Comparison of ENCODE assay signal across 7 mouse cellular contexts in genomic region chr9:121337216-121337937, GRCm38 (mm10). TPM values are rescaled to one million over a fixed set of nuclear protein-coding genes. Genes with fewer than 3 reads are reported as not detected.
DNase-seq lines count a peak whose midpoint lies in the region; ATAC-seq and TF ChIP-seq lines count a peak whose summit lies in the region.

No protein-coding gene starts in this region.

- peaks cover 73% of the 10 kb centered on the region for H3K4me1 ChIP-seq in forebrain, embryonic 10.5 days
- H3K4me1 ChIP-seq in hindbrain, embryonic 14.5 days (replicated peaks; ENCODE audit: control insufficient read depth, insufficient read depth, low read length): peaks cover 38% of the 10 kb centered on the region
- H3K4me1 ChIP-seq in midbrain, embryonic 10.5 days: peaks cover 67% of the 10 kb centered on the region
- peaks cover 27% of the 10 kb centered on the region for H3K4me1 ChIP-seq in thymus, adult 2 months (replicated peaks; ENCODE audit: control insufficient read depth, insufficient read depth, low read length)

- no peak for TF ChIP-seq CTCF in brain, embryonic 14.5 days (IDR thresholded peaks at IDR 0.05; ENCODE audit: borderline replicate concordance, extremely low read depth, insufficient read depth, insufficient read length)
- TF ChIP-seq CTCF in thymus, adult 2 months (IDR thresholded peaks at IDR 0.05; ENCODE audit: borderline replicate concordance, control insufficient read depth, extremely low read depth, insufficient read depth, low read length, poor library complexity): no peak

- peak; percentile 75 for DNase-seq in brain, embryonic 14.5 days (ENCODE audit: low read depth)
- DNase-seq in forebrain, embryonic 10.5 days (ENCODE audit: extremely low spot score, low spot score): no peak
- DNase-seq in hindbrain, embryonic 14.5 days (ENCODE audit: low spot score): no peak
- DNase-seq in midbrain, embryonic 10.5 days (ENCODE audit: low spot score): no peak
- DNase-seq in thymus, adult 2 months: no peak
- no peak for DNase-seq in cerebellum, postnatal 10 days
- DNase-seq in right cerebral cortex, adult 2 months (ENCODE audit: low spot score in 2 of 2): no peak

- H3K4me3 ChIP-seq in forebrain, embryonic 10.5 days: no peak overlapping the region
- H3K4me3 ChIP-seq in hindbrain, embryonic 14.5 days (replicated peaks; ENCODE audit: low read length): no peak overlapping the region
- no peak overlapping the region; the same call in 1 of the 2 replicates for H3K4me3 ChIP-seq in midbrain, embryonic 10.5 days
- no peak overlapping the region for H3K4me3 ChIP-seq in thymus, adult 2 months (ENCODE audit: control insufficient read depth, insufficient read depth, low read length)

- H3K4me2 ChIP-seq in hindbrain, embryonic 14.5 days (replicated peaks): no peak overlapping the region

- WGBS in forebrain, embryonic 10.5 days: 56% methylated on average over 9 of the region's 9 CpGs
- 44% methylated on average over 9 of the region's 9 CpGs for WGBS in hindbrain, embryonic 14.5 days
- WGBS in midbrain, embryonic 10.5 days: 54% methylated on average over 9 of the region's 9 CpGs
- WGBS in thymus, adult 2 months: 80% methylated on average over 9 of the region's 9 CpGs

- TF ChIP-seq POLR2A in brain, embryonic 14.5 days (IDR thresholded peaks at IDR 0.05; ENCODE audit: borderline replicate concordance, extremely low read depth, insufficient read depth, insufficient read length, poor library complexity, severe bottlenecking): no peak
- TF ChIP-seq POLR2A in thymus, adult 2 months (IDR thresholded peaks at IDR 0.05; ENCODE audit: control insufficient read depth, extremely low read depth, insufficient read depth, low read length, poor library complexity): no peak

- peak overlapping the region; percentile 90 for H3K27ac ChIP-seq in forebrain, embryonic 10.5 days
- peak overlapping the region; percentile 63 for H3K27ac ChIP-seq in hindbrain, embryonic 14.5 days
- peak overlapping the region; percentile 92 for H3K27ac ChIP-seq in midbrain, embryonic 10.5 days (replicated peaks)
- H3K27ac ChIP-seq in thymus, adult 2 months (ENCODE audit: control insufficient read depth, insufficient read depth, low read length): no peak overlapping the region

- no peak overlapping the region for H3K9ac ChIP-seq in hindbrain, embryonic 14.5 days

- 0 out of 2 replicates have a peak, but pooled peaks have one; percentile 27 for ATAC-seq in hindbrain, embryonic 14.5 days (ENCODE audit: low FRiP score)

- H3K27me3 ChIP-seq in forebrain, embryonic 10.5 days (ENCODE audit: poor library complexity, severe bottlenecking): no peaks in the 10 kb centered on the region
- H3K27me3 ChIP-seq in hindbrain, embryonic 14.5 days (ENCODE audit: control insufficient read depth, insufficient read depth, low read length): no peaks in the 10 kb centered on the region
- no peaks in the 10 kb centered on the region for H3K27me3 ChIP-seq in midbrain, embryonic 10.5 days (ENCODE audit: low read depth, poor library complexity, severe bottlenecking)
- H3K27me3 ChIP-seq in thymus, adult 2 months (ENCODE audit: control insufficient read depth, insufficient read depth, low read length): no peaks in the 10 kb centered on the region

- H3K36me3 ChIP-seq in forebrain, embryonic 10.5 days (replicated peaks): peaks cover 23% of the 10 kb centered on the region
- H3K36me3 ChIP-seq in hindbrain, embryonic 14.5 days (replicated peaks; ENCODE audit: control insufficient read depth, insufficient read depth): no peaks in the 10 kb centered on the region
- peaks cover 21% of the 10 kb centered on the region for H3K36me3 ChIP-seq in midbrain, embryonic 10.5 days
- H3K36me3 ChIP-seq in thymus, adult 2 months (ENCODE audit: control insufficient read depth, insufficient read depth, low read length): no peaks in the 10 kb centered on the region; the same call in 1 of the 2 replicates

- no peaks in the 10 kb centered on the region for H3K9me3 ChIP-seq in forebrain, embryonic 10.5 days
- H3K9me3 ChIP-seq in hindbrain, embryonic 14.5 days (ENCODE audit: control insufficient read depth, low read length): no peaks in the 10 kb centered on the region
- H3K9me3 ChIP-seq in midbrain, embryonic 10.5 days (replicated peaks): no peaks in the 10 kb centered on the region

RNA-seq across cellular contexts. Expression of gene Trak1, which starts 40.1 kb away (rescaled TPM):
- 59.2 and 77.7 TPM in 2 replicates for polyA plus RNA-seq in brain, embryonic 14.5 days (2012; rRNA removed)
- polyA plus RNA-seq in forebrain, embryonic 10.5 days (2016; fragmentation: Nextera tagmentation; extraction: Ambion mirVana): 24.7 and 27.4 TPM in 2 replicates
- 63.0 and 65.9 TPM in 2 replicates for polyA plus RNA-seq in hindbrain, embryonic 14.5 days (2014; fragmentation: Nextera tagmentation; extraction: Ambion mirVana)
- 26.5 and 29.7 TPM in 2 replicates for polyA plus RNA-seq in midbrain, embryonic 10.5 days (2016; fragmentation: Nextera tagmentation; extraction: Ambion mirVana)
- 96.5 and 103 TPM in 2 replicates for polyA plus RNA-seq in thymus, adult 2 months (2012; rRNA removed)
